Mouse (Mus musculus): ENCODE data around the gene Cacna1f. TPM values are rescaled to one million over a fixed set of nuclear protein-coding genes. Genes with fewer than 3 reads are reported as not detected.

Gene Cacna1f
- total and polyA plus RNA-seq, 3 experiments = 0.21 TPM; not detected in 2

DNA sequence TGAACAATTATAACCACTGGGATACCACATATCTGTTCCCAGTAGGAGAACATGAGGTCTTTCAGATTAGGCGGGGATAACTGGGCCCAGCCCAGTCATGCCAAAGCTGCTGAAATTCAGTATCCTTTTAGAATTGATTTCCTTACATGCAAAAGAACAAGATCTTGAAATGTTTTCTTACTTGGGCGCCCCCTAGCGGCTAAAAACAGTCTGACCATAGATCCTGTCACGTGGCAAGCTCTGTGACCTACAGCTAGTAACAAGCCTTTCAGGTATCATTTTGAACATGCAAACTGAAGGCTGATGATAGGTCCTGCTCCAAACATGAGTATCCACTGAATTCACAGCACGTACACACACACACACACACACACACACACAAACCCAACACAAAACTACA lies 38.5 kb downstream of the Cacna1f start (continued):
- TF ChIP-seq MAX (IDR thresholded peaks at IDR 0.05; ENCODE audit: low read length) (peak; percentile 88), EP300 (IDR thresholded peaks at IDR 0.05; ENCODE audit: low read length) (no peak), JUND (conservative IDR thresholded peaks at IDR 0.05; ENCODE audit: low read depth, low read length) (no peak), MYC (IDR thresholded peaks at IDR 0.05; ENCODE audit: low read depth, low read length) (peak; percentile 89), GABPA (IDR thresholded peaks at IDR 0.05; ENCODE audit: insufficient replicate concordance, low read depth, low read length) (no peak), MAFK (IDR thresholded peaks at IDR 0.05; ENCODE audit: insufficient replicate concordance, low read length) (no peak), ELF1 (IDR thresholded peaks at IDR 0.05; ENCODE audit: low read depth, low read length) (no peak), IRF4 (IDR thresholded peaks at IDR 0.05; ENCODE audit: low read depth, low read length) (no peak), POLR2AphosphoS2 (IDR thresholded peaks at IDR 0.05; ENCODE audit: low read depth, low read length) (no peak), MAZ (IDR thresholded peaks at IDR 0.05; ENCODE audit: low read depth, low read length) (no peak), USF1 (IDR thresholded peaks at IDR 0.05; ENCODE audit: low read depth, low read length) (peak; percentile 87), NRF1 (IDR thresholded peaks at IDR 0.05; ENCODE audit: low read depth, low read length) (no peak), MEF2A (IDR thresholded peaks at IDR 0.05; ENCODE audit: borderline replicate concordance, low read depth, low read length) (no peak), TCF12 (IDR thresholded peaks at IDR 0.05; ENCODE audit: low read depth, low read length) (no peak), CHD2 (IDR thresholded peaks at IDR 0.05; ENCODE audit: low read length) (no peak), MXI1 (IDR thresholded peaks at IDR 0.05; ENCODE audit: low read depth, low read length) (0 out of 2 replicates have a peak, but pooled peaks have one; percentile 28), ZC3H11A (IDR thresholded peaks at IDR 0.05; ENCODE audit: low read depth, low read length) (no peak)

DNA sequence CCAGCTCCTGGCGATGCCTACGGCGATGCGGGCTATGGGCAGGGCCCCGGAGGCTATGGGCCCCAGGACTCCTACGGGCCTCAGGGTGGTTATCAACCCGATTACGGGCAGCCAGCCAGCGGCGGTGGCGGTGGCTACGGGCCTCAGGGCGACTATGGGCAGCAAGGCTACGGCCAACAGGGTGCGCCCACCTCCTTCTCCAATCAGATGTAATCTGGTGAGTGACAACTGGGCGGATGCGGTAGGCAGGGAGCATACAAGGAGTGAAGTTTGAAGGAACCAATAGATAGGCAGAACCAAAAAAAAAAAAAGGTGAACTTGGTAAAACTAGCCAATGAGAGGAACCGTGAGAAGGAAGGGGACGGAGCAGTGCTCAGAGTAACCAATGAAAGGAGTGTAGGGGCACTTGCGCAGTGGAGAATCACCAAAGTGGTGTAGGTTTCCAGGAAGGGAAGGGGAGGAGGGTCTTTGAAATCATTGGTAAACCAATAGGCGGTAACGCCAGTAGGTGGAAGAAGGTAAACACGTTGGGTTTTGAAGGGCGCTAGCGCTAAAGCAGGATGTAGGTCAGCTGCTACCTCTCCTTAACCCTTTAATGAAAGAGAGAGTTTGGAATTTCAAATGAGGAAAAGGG lies 41.9 kb downstream of the Cacna1f start:
- Histone ChIP-seq H3K9me3 (replicated peaks; ENCODE audit: low read length) (no peaks in the 10 kb centered on the region), H3K4me1 (ENCODE audit: control insufficient read depth in 1 of 2, insufficient read depth in 2 of 2) (peaks cover 3 to 15% of the 10 kb centered on the region in 2 experiments; a peak in 3 of 4 replicates), H3K4me2 (ENCODE audit: insufficient read depth, low read depth, poor library complexity, severe bottlenecking) (peak overlapping the region; percentile 51), H3K79me2 (replicated peaks; ENCODE audit: control insufficient read depth, extremely low read depth, insufficient read depth, poor library complexity, severe bottlenecking) (no peaks in the 10 kb centered on the region), H3K4me3 (replicated peaks in 1 of 3; ENCODE audit: low read depth in 2 of 3, low read length in 2 of 3, poor library complexity in 1 of 3) (peak overlapping the region; percentile 47 to 70 (median 58)), H3K27me3 (replicated peaks) (no peaks in the 10 kb centered on the region), H3K36me3 (replicated peaks in 1 of 2; ENCODE audit: control insufficient read depth in 1 of 2, insufficient read depth in 1 of 2, low read length in 1 of 2) (no peaks in the 10 kb centered on the region), H3K27ac (ENCODE audit: insufficient read depth, low read depth) (peak overlapping the region; percentile 75), H3K9ac (ENCODE audit: insufficient read depth, low read depth) (peak overlapping the region; percentile 88)
- dilution Hi-C loops (cut with MboI; ENCODE audit: extremely low pct_ligation_motif_present, extremely low pct_unique_long_range_greater_than_20kb, low sequenced_read_pairs) = no loop called here
- peak; percentile 93 for DNase-seq (ENCODE audit: extremely low read depth)
- in situ Hi-C loops (cut with MboI; ENCODE audit: low pct_ligation_motif_present, low pct_unique_long_range_greater_than_20kb, low sequenced_read_pairs) = no loop called here
- TF ChIP-seq ETS1 (conservative IDR thresholded peaks at IDR 0.05; ENCODE audit: low read depth, low read length) (no peak), NRF1 (IDR thresholded peaks at IDR 0.05; ENCODE audit: low read depth, low read length) (peak; percentile 91), ZC3H11A (IDR thresholded peaks at IDR 0.05; ENCODE audit: low read depth, low read length) (no peak), MAX (IDR thresholded peaks at IDR 0.05; ENCODE audit: low read length) (no peak; the same call in 1 of the 2 replicates), CHD2 (IDR thresholded peaks at IDR 0.05; ENCODE audit: low read length) (peak; percentile 95), CHD1 (IDR thresholded peaks at IDR 0.05; ENCODE audit: low read depth, low read length) (no peak), UBTF (IDR thresholded peaks at IDR 0.05; ENCODE audit: low read depth, low read length) (peak; percentile 78; the same call in 1 of the 2 replicates), SIN3A (IDR thresholded peaks at IDR 0.05; ENCODE audit: low read length) (peak; percentile 61; the same call in 1 of the 2 replicates), PAX5 (IDR thresholded peaks at IDR 0.05; ENCODE audit: low read length) (no peak), JUND (conservative IDR thresholded peaks at IDR 0.05; ENCODE audit: low read depth, low read length) (no peak), ZKSCAN1 (IDR thresholded peaks at IDR 0.05; ENCODE audit: borderline replicate concordance, low read depth, low read length) (no peak; the same call in 1 of the 2 replicates), NELFE (IDR thresholded peaks at IDR 0.05; ENCODE audit: low read depth, low read length) (peak; percentile 42; the same call in 1 of the 2 replicates), MXI1 (IDR thresholded peaks at IDR 0.05; ENCODE audit: low read depth, low read length) (no peak; the same call in 1 of the 2 replicates), GABPA (IDR thresholded peaks at IDR 0.05; ENCODE audit: insufficient replicate concordance, low read depth, low read length) (no peak), EP300 (IDR thresholded peaks at IDR 0.05; ENCODE audit: low read length) (no peak), ZMIZ1 (IDR thresholded peaks at IDR 0.05; ENCODE audit: low read depth, low read length) (0 out of 2 replicates have a peak, but pooled peaks have one; percentile 25), RCOR1 (conservative IDR thresholded peaks at IDR 0.05; ENCODE audit: low read depth, low read length) (no peak), ZNF384 (IDR thresholded peaks at IDR 0.05; ENCODE audit: low read depth, low read length) (peak; percentile 100), JUN (IDR thresholded peaks at IDR 0.05; ENCODE audit: insufficient read depth, low read depth, low read length) (no peak), E2F4 (IDR thresholded peaks at IDR 0.05; ENCODE audit: insufficient replicate concordance, low read depth, low read length) (no peak), CTCF (conservative IDR thresholded peaks at IDR 0.05 in 1 of 2, IDR thresholded peaks at IDR 0.05 in 1 of 2; ENCODE audit: low read depth in 2 of 2, low read length in 2 of 2) (peak in 1 of 2 experiments; percentile 63; a peak in 2 of 4 replicates), MEF2A (IDR thresholded peaks at IDR 0.05; ENCODE audit: borderline replicate concordance, low read depth, low read length) (no peak), MAZ (IDR thresholded peaks at IDR 0.05; ENCODE audit: low read depth, low read length) (no peak), USF1 (IDR thresholded peaks at IDR 0.05; ENCODE audit: low read depth, low read length) (no peak), POLR2A (IDR thresholded peaks at IDR 0.05; ENCODE audit: low read depth, low read length) (peak; percentile 68), BHLHE40 (IDR thresholded peaks at IDR 0.05; ENCODE audit: low read depth, low read length) (no peak), POLR2AphosphoS2 (IDR thresholded peaks at IDR 0.05; ENCODE audit: low read depth, low read length) (no peak), MYC (IDR thresholded peaks at IDR 0.05; ENCODE audit: low read depth, low read length) (peak; percentile 41; the same call in 1 of the 2 replicates), TCF12 (IDR thresholded peaks at IDR 0.05; ENCODE audit: low read depth, low read length) (no peak; the same call in 1 of the 2 replicates), IRF4 (IDR thresholded peaks at IDR 0.05; ENCODE audit: low read depth, low read length) (no peak)
